Mouse (Mus musculus) activated CD4-positive, CD25-positive, alpha-beta regulatory T cell, adult 4 months (primary cell): Measurements from ENCODE around the gene Gcdh. TPM values are rescaled to one million over a fixed set of nuclear protein-coding genes. Genes with fewer than 3 reads are reported as not detected.

Source experiments
- ATAC-seq: one replicate; pipeline ENCODE4 v1.8.0; 2017
- polyA plus RNA-seq, 2 experiments: library from polyadenylated mRNA; unstranded; fragments of 100-300 nt; shearing (Covaris generic); gene quantifications; one replicate each; pipeline ENCODE4 v1.2.1; 2017

Gcdh gene
- polyA plus RNA-seq, 2 experiments from 2014 or later = 11.3 to 15.1 TPM

- ATAC-seq = peak; percentile 69
Observed at GRCm38 (mm10) chr8:84871376-84872308, 22.1 kb downstream of the Gcdh start, which contains the start of gene Syce2. TSS of gene Syce2 (plus strand) at chr8:84872111.

- ATAC-seq = peak; percentile 97
Observed at GRCm38 (mm10) chr8:84856864-84857441, 36.8 kb downstream of the Gcdh start, which contains the start of gene Farsa. TSS of gene Farsa (plus strand) at chr8:84856989.

GRCm38 (mm10) chr8:84856434-84856833 is 37.3 kb downstream of the Gcdh start:
- ATAC-seq = no peak

- ATAC-seq = no peak
Observed at GRCm38 (mm10) chr8:84847684-84848435, 45.9 kb downstream of the Gcdh start.

- peak; percentile 96 for ATAC-seq
Observed at GRCm38 (mm10) chr8:84846722-84847572, 46.8 kb downstream of the Gcdh start, which contains the start of gene Calr. TSS of gene Calr (minus strand) at chr8:84846934.

GRCm38 (mm10) chr8:84846094-84846721 is 47.5 kb downstream of the Gcdh start:
- peak; percentile 6 for ATAC-seq

GRCm38 (mm10) chr8:84845355-84846093 is 48.2 kb downstream of the Gcdh start:
- ATAC-seq = no peak

DNA sequence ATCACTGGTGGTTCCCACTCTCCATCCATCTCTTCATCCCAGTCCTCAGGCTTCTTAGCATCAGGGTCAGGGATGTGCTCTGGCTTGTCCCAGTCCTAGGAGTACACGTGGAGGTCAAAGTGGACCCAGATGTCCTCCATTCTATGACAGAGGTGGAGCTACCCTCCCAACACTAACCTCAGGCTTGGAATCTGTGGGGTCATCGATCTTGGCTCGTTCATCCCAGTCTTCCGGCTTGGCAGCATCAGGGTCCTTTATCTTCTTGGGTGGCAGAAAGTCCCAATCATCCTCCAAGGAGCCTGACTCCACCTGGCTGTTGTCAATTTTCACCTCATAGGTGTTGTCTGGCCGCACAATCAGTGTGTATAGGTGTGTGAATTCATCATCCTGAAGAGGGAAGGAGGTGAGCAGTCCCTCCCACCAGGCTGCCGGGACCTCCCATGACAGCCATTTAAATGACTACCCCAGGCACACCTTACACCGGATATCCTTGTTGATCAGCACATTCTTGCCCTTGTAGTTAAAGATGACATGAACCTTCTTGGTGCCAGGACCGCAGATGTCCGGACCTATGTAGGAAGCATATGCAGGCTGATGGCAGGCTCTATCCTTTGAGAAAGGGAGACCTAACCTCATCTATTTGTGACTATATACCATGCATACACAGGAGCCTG is 49.2 kb downstream of the Gcdh start:
- ATAC-seq = no peak

DNA sequence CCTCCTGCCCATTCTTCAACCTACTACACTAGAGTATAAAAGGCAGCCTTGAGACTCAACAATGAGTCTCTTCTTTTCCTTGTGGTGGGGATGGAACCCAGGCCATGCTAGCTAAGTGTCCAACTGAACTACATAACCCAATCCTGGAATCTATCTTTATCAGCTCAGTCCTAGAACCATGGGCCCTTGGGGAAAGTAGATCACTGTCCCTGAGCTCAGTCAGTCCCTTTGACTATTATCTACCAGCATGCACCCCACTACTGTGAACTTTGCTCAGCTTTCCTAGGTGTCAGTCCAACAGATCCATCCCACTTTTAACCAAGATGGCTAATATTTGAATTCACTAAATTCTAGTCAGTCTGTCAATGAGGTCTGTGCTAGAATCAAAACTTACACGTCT is 52.2 kb downstream of the Gcdh start:
- ATAC-seq = no peak

DNA sequence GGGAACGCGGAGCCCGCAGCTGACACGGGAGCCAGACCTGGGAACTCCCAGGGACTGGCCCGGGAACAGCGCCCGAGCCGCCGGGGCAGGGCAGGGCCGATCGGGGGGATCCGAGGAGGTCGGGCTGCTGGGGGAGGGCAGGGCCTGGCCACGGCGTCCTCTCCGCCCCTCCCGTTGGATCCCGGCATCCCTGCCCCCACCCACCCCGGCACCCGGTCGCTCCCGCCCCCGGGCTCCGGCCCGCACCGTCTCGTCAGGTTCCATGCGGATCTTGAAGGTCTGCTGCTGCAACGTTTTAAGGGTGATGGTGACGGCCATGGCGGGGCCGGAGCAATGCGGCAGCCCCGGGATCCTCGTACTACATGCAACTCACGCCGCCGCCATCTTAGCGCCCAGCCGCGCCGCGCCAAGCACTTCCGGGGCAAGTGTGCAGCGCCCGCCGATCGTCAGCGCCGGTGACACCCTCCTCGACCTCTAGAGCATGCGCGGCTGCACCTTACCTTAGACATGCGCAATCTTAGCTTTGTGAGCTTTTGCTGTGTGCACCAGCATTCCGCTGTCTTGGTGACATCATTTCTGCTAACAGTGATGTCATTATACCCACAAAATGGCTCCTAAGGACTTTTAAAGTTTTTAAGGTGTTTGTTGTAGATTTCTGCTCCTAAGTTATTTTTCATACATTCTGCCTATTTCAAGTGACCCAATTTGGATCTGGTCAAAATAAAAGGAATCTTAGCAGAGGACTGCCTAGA is 53.3 kb downstream of the Gcdh start, which contains the start of gene Rad23a:
Rad23a (minus strand) TSS at position 418 of the 752 bp plus-strand sequence.
- ATAC-seq = peak; percentile 97

DNA sequence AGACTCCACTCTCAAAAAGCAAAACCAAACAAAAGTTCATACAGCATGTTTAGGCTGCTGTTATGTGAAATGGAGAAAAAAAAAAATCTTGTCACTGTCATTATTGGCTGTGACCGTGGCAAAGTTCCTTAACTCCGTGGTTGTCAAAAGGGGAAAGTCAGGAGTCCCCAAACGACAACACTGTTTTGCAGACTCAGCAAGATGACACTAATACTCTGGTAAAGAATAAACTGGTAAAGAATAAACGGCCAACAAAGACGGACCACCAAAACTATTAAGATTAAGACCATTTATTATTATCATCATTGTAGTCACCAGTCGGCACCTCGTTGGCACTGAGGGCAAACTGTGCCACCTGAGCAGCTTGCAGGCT is 53.9 kb downstream of the Gcdh start:
- ATAC-seq = no peak

- no peak for ATAC-seq
Observed at GRCm38 (mm10) chr8:84839411-84839810, 54.3 kb downstream of the Gcdh start.

- ATAC-seq = no peak
Observed at GRCm38 (mm10) chr8:84838513-84838912, 55.2 kb downstream of the Gcdh start.

GRCm38 (mm10) chr8:84837912-84838470 is 55.7 kb downstream of the Gcdh start:
- ATAC-seq = no peak

- no peak for ATAC-seq
Observed at GRCm38 (mm10) chr8:84837149-84837911, 56.4 kb downstream of the Gcdh start.
